Mouse (Mus musculus) liver, embryonic 14.5 days (tissue): ENCODE results near the gene Lmntd1.

ENCODE experiments used
- CTCF ChIP-seq: IDR thresholded peaks from 2 replicates; pipeline ENCODE4 v1.5.1; 2016; ENCODE audit warnings: antibody characterized with exemption, low read depth, control low read depth
- EP300 ChIP-seq: IDR thresholded peaks from 2 replicates; pipeline ENCODE4 v1.6.1; 2016; ENCODE audit warnings: antibody characterized with exemption, low read depth

- no peak for TF ChIP-seq CTCF
- TF ChIP-seq EP300 = no peak
Measured at GRCm38 (mm10) chr6:145342836-145343235, 271.3 kb downstream of the Lmntd1 start.
